Mouse (Mus musculus): ENCODE measurements around the gene Defb25.
A peak's percentile ranks its signal among the peaks of the same experiment; 100 is the strongest.
"Not testable (repeated sequence)": the region's sequence is repeated elsewhere in the genome, so short reads cannot be mapped to it uniquely, and the experiment has no call there.

Defb25 gene

DNA sequence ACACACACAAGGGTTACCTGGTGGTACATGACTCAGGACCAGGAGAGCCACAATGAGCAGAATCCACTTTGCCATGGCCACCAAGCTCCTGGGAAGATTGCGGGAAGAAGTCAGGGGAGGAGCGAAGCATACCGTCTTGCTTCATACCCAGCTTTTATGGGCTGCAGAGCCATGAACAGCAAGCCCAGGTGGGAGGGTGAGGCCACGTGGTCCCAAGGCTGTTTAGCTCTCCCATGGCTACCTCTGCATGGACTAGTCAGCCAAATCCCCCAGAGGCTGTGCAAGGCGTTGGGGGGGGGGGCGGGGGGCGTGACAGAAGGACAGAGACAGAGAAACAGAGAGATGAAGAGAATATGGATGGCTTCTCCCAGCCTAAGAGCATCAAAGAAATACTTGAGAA, at the start of gene Defb25:
Defb25 (minus strand) TSS at position 101 of the 400 bp plus-strand sequence.
- no peak for DNase-seq (ENCODE audit: extremely low spot score, low read depth, low spot score)

DNA sequence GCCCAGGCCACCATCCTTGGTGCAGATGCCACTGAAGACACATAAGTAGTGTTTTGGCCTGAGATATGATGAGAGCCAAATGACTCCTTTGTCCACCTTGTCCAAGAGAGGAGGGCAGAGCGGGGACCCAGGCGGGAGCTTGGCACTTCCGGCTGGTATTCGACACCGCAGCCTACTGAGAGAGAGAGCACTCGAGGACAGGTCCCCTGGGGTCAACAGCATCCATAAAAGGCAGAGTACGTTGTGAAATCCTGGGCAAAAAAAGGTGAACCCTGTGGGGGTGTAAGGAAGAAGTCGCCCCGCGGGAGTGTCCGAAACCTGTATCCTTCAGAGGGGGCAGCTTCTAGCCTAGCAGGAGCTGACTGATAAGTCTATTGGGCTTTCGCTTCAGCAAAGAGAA, 49.3 kb upstream of the Defb25 start:
- no peak for DNase-seq (ENCODE audit: extremely low spot score, low read depth, low spot score)

DNA sequence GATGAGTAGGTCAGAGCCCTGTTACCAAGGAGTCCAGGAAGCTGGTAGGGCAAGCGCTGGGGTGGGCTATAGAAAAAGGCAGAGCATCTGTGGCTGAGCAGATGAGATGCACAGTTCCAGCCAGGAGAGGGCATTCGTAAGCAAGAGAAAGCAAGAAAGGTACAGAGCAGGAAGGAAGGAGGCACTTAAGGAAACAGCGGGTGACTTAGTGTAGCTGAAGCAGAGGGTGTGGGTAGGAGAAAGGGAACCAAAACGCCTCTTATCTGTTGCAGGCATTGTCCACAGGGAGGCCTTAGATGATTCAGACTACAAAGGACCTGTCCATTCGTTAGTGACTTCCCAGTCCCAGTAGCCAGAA, 48.8 kb upstream of the Defb25 start:
- DNase-seq (ENCODE audit: extremely low spot score, low read depth, low spot score): no peak

DNA sequence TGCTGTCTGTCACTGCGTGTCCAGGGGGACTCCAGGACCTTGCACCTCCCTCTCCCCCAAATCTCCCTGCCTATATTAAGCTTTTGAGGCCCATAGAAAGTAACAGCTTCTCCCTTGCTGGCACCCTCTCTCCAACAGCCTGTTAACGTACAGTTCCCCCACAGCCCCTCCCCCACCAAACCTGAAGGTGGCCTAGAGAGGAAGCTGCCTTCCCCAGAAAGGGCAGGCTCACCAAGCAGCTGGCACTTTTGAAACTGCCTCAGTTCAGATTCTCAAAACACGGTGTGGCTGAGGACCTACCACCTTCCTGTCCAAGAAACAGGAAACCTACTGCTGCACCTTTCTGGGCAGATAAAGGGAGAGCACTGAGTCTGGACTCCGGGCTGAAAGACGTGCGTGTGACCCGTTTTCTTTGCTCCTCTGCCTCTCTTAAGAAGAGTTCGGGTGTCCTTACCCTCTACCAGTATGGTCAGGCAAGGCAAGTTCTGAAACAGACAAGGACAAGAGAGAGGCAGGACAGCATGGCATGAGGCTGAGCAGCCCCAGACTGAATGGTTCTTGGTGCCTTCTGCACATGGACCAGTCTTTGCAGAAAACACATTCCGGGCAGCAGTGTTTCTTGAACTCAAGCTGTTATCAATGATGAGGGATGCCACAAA, 48.3 kb upstream of the Defb25 start:
- no peak for DNase-seq (ENCODE audit: extremely low spot score, low read depth, low spot score)

DNA sequence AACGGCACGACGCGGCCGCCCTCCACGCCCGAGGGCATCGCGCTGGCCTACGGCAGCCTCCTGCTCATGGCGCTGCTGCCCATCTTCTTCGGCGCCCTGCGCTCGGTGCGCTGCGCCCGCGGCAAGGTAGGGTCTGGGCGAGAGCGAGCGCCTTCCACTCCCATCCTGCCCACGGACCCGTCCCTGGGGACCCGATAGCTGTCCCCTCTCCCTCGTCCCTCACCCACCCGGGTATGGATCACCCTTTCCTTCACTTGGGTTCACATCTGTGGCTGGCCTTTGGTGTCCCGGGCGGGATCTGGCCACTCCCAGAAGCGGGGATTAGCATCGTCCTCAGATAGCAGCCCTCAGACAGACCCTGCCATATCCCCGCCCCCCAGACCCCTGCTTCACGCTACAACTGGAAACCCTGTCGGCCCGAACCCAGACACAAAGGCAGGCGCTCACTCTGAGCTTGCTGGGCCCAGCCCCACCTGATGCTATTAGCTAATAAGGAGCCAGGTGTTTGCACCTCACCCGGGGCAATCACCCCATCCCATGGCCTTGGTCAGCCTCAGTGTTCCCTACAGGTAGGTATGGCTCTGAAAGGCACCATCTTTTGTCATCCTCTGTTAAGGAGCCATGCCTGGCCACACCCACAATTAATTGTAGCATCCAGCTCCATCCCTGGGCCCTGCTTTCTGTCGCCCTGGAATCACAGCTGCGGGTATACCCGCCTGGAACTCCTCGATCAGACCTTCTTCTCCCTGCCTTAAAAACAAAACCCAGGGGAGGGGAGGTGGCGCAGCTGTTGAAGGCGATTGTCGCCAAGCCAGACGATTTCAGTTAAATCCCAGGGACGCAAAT, 47.0 kb upstream of the Defb25 start:
- DNase-seq (ENCODE audit: extremely low spot score, low read depth, low spot score): no peak

DNA sequence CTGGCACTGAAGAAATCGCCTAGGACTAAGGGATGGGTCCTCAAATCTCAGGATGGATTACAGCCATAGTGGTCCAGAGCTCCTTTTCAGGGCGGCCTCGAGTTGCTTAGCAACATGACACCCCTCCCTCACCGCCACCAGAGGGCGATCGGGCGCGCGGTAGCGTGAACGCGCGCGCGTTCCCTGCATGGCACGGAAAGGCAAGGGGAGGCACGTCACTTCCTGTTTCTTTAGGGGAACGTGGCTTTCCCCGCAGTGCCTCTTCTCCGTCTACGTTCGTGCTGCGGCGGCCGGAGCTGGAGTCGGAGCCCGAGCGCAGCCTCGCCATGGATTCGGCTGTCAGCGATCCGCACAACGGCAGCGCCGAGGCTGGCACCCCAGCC, 46.4 kb upstream of the Defb25 start, which contains the start of gene H13:
H13 (plus strand) TSS at position 206 of the 383 bp plus-strand sequence.
- peak; percentile 91 for DNase-seq (ENCODE audit: extremely low spot score, low read depth, low spot score)

DNA sequence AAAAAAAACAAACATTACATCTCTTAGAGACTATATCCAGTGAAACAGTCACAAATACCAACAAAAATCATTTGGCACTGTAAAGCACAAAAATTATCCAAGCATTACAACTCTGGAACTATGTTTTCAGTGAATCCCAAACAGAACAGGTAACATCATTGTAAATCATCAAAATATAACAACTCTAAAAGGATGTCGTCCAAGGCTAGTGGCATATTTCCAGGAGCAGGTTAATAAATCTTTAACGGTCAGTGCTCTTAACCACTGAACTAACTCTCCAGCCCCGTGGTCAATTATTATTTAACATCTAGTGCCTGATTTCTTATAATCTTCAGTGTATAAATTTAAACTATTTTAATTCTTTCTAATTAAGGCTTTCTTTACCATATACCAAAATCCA, 43.3 kb upstream of the Defb25 start:
- not testable (repeated sequence) for DNase-seq (ENCODE audit: extremely low spot score, low read depth, low spot score)

DNA sequence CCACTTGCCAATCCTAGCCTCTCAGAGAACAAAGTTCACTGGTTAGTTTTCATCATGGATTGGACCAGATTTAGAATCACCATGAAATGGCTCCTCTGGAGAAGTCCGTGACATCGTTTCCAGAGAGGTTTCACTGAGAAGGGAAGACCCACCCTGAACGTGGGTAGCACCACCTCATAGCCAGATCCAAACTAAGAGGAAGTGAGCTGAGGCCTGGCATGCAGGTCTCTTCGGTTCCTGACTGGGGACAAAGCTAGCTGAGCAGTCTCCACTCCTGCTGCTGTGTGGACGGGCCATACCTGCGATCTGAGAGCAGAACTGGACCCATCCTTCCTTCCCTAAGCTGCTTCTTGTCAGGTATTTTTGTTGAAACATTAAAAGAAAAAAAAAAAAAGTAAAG, 38.3 kb upstream of the Defb25 start:
- DNase-seq (ENCODE audit: extremely low spot score, low read depth, low spot score): no peak

DNA sequence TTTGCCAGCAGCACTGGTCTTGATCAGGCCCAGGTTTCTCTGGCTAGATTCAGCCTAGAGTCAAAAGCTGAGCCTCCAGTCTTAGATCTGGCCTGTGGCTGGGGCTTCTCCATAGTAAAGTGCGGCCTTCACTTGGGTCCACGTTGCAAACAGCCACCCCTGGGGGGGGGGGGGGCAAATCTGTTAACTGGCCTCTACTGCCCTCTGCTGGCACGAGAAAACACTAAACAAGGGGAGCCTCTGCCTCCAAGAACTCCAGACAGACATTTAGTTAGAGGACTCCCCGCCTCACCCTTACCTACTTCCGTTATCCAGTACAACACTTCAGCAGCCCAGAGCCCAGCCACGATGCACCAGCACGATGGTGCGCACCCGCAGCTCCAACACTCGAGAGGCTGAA, 34.5 kb upstream of the Defb25 start:
- no peak for DNase-seq (ENCODE audit: extremely low spot score, low read depth, low spot score)

DNA sequence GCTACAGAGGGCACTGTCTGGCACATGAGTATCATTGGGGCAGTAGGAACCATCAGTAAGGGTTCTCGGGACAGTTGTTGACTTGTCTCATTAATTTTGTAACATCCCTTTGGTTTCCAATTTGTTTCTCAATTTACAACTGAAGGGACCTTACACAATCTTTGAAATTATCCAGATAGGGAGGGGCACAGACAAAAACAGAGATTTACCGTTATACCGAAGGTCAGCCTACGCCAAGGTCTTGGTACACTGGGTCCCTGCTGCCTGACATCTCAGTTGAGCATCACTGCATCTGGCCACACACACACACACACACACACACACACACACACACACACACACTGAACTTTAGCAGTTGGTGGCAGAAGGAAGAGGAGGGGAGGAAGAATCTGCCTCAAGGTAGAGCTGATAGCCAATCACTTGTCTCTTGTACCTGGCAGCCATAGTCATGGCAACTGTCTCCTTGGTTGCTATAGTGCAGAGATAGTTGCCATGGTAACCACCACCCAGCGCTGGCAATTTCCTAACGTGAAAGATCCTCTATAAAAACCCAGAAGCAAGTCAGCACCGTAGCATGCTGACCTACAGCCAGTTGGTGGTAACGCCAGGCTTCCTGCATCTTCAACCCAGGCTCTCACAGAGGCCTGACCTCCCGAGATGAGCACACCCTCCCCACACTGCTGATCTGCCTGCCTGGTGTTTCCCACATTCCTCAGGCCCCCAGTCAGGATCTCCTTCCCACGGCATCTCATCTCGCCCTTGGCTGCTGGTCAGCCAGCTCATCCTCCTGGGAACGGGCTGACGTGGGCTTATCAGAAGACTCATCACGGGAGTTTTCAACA, 31.2 kb upstream of the Defb25 start:
- no peak for DNase-seq (ENCODE audit: extremely low spot score, low read depth, low spot score)

DNA sequence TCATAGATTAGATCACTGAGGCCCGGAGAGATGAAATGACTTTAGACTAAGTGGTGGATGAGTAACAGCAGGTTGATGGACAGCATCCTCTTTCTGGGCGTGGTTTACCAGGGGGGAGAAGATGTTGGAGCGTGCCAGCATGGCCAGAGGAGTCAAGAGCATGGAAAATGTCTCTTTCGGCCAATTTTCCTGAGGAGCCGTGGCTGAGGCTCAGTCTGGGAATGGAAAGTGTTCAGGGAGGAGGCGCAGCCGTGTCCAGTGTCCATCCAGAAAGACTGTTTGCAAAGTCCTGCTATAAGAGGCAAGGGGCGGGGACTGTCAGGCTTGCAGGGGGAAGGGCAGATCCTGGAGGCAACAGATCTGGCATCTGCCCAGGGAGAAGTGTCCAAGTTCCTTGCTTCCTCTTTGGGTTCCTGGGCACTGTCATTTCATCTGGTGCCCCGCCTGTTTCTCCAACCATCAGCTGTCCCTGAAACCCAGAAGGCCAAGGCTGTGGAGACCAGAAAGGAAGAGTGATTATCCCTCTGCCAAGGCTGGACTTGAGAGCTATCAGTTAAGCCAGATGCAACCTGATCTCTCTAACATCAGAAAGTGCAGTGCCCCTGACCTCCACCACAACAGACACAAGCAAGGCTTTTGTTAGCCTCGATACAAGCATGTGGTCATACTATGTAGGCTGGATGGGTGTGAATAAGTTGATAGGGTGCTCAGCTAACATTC, 30.2 kb upstream of the Defb25 start:
- DNase-seq (ENCODE audit: extremely low spot score, low read depth, low spot score): no peak

DNA sequence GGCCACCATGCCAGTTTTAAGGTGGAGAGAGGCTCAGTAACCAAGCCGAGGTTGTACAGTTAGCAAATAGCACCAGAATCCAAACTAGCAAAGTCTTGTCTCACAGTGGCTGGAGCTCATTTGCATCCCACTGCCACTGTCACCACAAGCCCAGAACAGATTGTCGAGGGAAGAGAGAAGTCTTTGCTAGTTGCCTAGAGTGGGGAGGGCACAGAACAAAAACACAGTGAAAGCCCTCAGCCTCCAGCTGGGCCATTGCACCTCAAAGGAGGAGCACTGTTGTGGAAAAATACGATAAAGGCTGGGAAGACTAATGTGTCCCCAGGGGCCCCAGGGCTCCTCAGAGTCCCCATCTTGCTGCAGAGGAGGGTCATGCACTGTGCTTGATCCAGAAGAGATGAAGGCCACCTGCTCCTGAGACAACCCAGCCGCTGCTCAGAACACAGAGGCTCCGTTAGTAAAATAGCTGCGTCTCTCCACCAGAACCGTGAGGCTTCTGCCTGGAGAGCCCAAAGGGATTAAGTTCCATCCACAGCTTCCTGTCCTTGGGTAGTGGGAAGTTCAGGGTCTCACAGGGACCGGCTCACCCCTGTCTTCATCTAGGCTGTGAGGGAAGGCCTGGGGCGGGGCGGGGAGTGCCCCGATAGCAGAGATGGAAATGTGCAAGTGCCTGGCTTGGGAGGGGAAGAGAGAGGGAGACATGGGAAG, 16.7 kb upstream of the Defb25 start:
- no peak for DNase-seq (ENCODE audit: extremely low spot score, low read depth, low spot score)

DNA sequence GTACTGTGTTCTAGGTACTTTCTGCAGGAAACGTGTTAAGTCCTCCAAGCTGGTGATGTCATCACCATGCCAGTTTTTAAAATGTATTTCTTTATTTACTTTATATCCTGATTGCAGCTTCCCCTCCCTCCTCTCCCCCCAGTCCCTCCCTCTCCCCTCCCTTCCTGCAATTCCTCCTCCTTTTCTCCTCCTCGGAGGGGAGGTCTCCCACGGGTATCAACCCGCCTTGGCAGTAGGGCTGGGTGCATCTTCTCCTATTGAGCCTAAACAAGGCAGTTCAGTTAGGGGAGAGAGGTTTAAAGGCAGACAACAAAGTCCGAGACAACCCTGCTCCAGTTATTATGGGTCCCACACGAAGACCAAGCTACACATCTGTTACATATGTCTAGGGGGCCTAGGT, 16.0 kb upstream of the Defb25 start:
- DNase-seq (ENCODE audit: extremely low spot score, low read depth, low spot score): no peak

DNA sequence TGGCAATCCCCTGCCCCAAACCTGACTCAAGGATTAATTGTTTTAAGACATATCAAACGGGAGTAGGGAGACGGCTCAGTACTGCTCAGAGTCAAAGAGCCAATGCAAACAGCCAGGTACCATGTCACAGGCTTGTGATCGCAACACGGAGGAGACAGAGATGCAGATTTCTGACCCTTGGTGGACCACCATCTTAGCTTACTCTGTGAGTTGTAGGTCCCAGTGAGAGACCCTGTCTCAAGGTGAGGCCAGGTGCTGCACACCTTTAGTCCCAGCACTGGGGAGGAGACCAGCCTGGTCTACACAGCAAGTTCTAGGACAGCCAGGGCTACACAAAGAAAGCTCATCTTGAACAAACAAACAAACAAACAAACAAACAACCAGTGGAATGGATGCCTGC, 14.5 kb upstream of the Defb25 start:
- no peak for DNase-seq (ENCODE audit: extremely low spot score, low read depth, low spot score)

DNA sequence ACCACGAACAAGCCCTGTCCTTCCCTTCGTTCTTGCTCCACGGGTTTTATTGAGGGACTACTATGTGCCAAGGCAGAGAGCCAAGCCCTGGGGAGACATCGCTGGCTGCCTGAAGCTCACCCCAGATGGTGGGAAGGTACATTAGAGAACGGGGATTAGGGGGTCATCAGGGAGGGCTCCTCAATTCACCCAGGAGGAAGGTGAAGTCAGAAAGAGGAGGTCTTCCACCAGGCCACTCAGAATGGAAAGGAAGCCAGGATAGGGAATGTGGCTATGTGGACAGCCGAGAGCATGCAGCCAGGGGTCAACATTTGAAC, 14.1 kb upstream of the Defb25 start:
- DNase-seq (ENCODE audit: extremely low spot score, low read depth, low spot score): no peak

DNA sequence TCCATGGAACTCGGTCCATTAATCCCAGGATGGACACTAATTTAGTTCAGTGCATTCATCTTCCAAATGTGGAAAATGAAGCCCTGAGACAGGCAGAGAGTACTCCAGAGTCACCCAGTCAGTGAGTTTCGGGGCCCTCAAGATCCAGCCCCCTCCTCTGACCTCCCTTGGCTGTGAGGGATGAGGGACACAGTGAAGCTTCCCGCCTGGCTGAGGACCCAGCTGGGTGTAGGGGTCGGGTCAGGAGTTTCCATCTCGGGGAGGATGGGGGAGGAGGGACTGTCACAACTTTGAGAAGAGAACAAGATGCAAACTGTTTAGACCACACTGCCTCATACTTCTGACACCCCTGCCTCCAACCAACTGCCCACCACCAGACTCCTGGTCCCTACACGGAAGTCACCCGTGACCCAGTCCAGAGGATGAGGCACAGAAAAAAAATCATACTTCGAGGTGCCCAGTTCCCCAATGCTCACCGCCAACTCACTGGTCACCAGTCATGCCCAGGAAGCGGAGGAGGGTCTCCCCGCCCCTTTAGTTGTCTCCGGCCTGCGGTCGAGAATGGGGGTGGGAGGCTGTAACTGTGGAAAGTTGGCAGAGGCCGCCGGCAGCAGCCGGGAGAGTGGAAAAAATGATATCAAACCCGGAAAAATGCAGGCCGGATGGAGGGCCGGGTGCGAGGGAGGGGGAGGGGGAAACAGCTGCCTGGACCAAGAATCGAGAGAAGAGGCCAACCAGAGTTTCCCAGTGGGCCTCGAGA, 13.6 kb upstream of the Defb25 start:
- DNase-seq (ENCODE audit: extremely low spot score, low read depth, low spot score): no peak

DNA sequence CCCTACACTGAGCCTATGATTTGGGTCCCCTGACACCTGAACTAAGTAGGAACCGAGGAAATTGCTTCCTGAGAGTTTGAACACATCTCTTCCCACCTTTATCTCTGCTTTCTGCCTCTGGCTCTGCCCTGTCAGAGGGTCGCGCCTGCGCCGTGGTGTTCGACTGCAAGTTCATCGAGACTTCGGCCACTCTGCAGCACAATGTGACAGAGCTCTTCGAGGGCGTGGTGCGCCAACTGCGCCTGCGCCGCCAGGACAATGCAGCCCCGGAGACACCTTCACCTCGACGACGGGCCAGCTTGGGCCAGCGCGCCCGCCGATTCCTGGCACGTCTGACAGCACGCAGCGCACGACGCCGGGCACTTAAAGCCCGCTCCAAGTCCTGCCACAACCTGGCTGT, 11.5 kb upstream of the Defb25 start:
- no peak for DNase-seq (ENCODE audit: extremely low spot score, low read depth, low spot score)

DNA sequence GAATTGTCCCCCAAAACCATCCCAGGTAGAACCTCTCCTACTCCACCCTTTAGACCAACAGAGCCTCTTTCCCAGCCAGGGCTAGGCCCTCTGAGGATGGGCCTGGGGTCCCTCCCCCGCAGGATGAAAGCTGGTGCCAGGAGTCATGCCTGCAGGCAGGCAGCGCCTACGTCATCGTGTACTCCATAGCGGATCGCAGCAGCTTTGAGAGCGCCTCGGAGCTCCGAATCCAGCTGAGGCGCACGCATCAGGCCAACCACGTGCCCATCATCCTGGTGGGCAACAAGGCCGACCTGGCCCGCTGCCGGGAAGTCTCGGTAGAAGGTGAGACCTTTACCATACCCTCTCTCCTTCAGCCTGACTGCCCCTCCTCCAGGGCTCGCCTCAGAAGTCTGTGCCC, 10.5 kb upstream of the Defb25 start:
- DNase-seq (ENCODE audit: extremely low spot score, low read depth, low spot score): no peak

DNA sequence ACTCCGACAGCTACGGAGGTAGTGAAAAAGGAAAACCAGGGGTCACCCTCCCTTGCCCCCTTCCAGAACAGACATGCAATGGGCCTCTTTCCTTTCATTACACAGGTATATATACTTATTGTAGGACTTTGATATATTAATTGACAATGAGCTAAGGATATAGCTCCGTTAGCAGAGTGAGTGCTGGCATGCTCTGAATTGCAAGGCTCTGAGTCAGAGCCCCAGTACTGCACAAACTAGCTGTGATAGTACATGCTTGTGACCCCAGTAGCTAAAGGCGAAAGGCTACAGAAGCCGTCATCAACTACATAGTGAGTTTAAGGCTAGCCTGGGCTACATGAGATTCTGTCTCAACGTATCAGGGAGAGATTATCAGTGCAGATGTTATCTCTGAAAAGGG, 7.1 kb upstream of the Defb25 start:
- DNase-seq (ENCODE audit: extremely low spot score, low read depth, low spot score): no peak

DNA sequence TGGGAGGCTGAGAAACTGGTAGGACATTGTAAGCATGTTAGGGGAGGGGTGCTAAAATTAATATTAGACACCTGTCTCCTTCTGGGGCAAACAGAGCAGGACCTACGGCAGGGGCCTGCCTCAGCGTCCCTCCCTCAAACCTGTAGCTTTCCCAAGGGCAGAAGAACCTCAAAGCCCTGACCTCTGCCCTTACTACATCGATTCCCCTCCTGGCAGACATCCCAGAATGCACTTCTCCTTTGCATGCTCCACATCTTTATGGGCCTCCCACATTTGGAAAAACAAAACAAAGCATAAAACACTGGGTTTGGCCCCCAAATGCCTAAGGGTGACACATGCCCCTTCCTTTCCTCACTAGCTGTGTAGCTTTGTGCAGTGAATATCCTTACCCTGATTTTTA, 6.4 kb upstream of the Defb25 start:
- DNase-seq (ENCODE audit: extremely low spot score, low read depth, low spot score): no peak
